Mouse (Mus musculus) right cerebral cortex, postnatal 14 days (tissue): Measurements from ENCODE around the gene AU040320.

ENCODE experiments used
- DNase-seq: peaks from one replicate; pipeline ENCODE4 v3.0.0; 2022

Gene AU040320

DNA sequence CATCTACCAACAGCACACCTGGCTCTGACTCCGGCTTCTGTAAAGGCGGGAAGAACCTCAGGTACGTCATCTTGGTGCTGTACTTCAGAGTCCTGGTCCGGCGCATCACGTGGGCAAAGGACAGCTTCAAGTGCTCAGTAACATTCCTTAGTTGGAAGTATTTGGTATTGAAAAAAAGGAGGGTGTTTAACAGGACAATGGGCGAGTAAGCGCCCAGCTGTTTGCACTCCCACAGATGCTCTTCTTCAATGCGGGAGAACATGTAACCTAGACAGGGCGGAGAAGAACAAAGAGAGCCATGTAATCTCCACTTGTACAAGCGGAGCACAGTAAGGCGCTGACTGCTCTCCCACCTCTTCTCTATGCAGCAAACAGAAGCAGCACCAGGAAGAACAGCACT, 115.4 kb downstream of the AU040320 start:
- DNase-seq, result no peak

DNA sequence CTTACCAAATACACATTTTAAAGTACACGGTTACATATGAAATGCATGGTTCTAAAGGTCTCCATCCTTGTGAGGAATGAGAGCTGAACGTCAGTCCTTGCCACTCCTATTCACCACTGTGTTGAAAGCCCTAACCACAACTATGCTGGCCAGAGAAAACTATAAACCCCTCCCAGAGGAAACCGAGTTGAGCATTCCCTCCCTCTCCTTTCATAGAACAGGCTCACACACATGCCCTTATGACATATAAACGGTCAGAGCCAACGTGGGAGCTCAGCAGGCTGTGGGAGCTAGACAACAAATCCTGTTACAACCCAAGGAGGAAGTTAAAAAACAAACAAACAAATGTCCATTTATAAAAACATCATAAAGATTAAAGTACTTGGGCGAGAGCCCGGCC, 119.4 kb downstream of the AU040320 start:
- DNase-seq, result no peak

DNA sequence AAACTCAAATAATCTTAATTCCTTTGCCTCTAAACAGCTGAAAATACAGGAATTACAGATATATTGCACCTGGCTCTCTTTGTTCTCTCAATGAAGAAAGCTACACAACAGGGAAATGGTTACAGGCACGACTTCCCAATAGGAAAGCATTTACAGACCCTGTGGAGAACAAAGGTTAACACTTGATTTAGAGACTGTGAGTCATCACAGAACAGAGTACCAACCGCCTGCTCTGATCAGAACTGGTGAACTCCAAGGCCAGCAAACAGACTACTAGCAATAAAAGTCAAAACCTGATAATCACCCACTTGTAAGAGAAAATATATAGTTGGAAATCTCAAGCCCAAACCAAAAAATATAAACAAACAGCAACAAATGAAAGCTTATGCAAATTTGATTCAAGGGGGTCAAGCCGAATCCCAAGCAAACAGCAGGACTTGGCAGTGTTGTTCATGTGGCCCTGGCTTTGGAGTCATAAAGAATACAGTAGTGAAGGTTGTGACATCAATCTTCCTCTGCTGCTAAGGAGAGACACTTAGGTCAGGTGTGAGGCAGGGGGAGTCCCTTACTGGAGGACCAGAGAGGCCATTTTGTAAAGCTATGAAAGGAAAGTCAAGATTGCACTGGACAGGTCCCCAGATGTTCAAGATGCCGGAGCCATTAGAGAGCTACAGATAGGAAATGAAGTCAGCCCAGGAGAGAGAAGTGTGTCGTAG, 126.4 kb downstream of the AU040320 start:
- DNase-seq, result no peak

DNA sequence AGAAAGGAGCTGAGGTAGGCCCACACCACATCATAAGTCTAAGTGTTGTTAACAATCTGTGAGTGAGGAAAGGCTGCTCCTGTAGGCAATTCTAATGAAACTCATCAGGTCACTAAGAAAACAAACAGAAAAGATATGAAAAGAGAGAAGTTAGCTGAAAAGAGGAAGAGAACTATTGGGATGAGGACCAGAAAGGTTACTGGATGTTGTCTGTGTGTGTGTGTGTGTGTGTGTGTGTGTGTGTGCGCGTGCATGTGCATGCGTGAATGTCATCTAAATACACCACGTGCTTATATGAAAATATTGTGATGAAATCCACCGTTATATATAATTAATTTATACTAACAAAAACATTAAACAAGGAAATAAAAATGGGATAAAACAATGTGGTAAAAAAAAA, 130.3 kb downstream of the AU040320 start:
- no peak for DNase-seq

DNA sequence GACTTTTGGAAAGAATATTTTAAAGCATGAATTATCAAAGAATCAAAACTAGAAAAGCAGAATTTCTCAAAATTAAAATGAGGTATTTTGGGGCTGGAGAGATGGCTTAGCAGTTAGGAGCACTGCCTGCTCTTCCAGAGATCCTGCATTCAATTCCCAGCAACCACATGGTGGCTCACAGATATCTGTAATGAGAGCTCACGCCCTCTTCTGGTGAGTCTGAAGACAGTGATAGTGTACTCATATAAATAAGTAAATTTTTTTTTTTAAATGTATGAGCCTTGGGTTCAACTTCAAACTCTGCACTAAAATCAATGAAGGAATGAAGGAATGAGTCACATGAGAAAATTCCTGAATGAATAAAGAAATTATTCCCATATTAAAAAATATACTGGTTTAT, 132.6 kb downstream of the AU040320 start:
- DNase-seq, result no peak

DNA sequence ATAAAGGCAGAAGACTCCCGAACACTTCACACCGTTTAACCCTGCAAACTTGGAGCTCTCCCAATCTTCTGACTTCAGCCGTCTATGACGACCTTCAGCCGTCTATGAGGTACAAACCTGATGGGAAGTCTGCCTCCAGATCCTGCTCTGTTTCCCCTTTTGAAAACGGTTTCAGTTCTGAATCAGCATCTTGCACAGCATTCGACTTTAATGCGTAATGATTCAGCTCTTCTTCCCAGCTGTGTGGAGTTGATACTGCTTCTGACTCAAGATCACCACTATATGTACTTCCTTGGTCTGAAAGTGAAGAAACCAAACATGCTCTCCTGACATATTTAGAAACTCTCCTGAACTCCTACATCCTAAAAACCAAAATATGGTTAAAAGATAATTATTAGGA, 136.5 kb downstream of the AU040320 start:
- no peak for DNase-seq
